Mouse (Mus musculus) stomach, postnatal 0 days (tissue): ENCODE measurements at regions not wholly inside any gene's neighbourhood (a gene's known extent, or its start where the extent isn't known, plus 50 kb on each side); places are given as distances from the start of the nearest gene placed in this dataset.

ENCODE experiments used
- CTCF ChIP-seq: IDR thresholded peaks from 2 replicates; pipeline ENCODE4 v1.5.1; 2016; ENCODE audit warnings: antibody characterized with exemption, low read depth, mild to moderate bottlenecking, moderate library complexity
- EP300 ChIP-seq: optimal IDR thresholded peaks from 2 replicates; pipeline ENCODE3; 2016; ENCODE audit warnings: antibody characterized with exemption

GRCm38 (mm10) chr7:111144216-111144615 is 61.4 kb upstream of the Eif4g2 start:
- TF ChIP-seq EP300 (no peak), CTCF (no peak)
